Mouse (Mus musculus) WW6 (cell line): ENCODE data around the gene Atp9a.
"Not testable (repeated sequence)": the region's sequence is repeated elsewhere in the genome, so short reads cannot be mapped to it uniquely, and the experiment has no call there.

ENCODE experiments used
- DNase-seq: peaks from one replicate; pipeline ENCODE4 v3.0.0-alpha.2; 2013; ENCODE audit warnings: low read depth, low spot score

Gene Atp9a

GRCm38 (mm10) chr2:168742059-168742627, at the start of gene Atp9a:
Gene Atp9a, minus strand, starts transcription at chr2:168742409.
- no peak for DNase-seq

- no peak for DNase-seq
Measured at GRCm38 (mm10) chr2:168791115-168791802, 49.0 kb upstream of the Atp9a start.

GRCm38 (mm10) chr2:168786174-168786573, 44.0 kb upstream of the Atp9a start:
- no peak for DNase-seq

GRCm38 (mm10) chr2:168780596-168780995, 38.4 kb upstream of the Atp9a start:
- DNase-seq: no peak

- no peak for DNase-seq
Measured at GRCm38 (mm10) chr2:168780024-168780423, 37.8 kb upstream of the Atp9a start.

- DNase-seq: no peak
Measured at GRCm38 (mm10) chr2:168777481-168777880, 35.3 kb upstream of the Atp9a start.

GRCm38 (mm10) chr2:168776238-168776637, 34.0 kb upstream of the Atp9a start:
- DNase-seq: no peak

- no peak for DNase-seq
Measured at GRCm38 (mm10) chr2:168769259-168769658, 27.1 kb upstream of the Atp9a start.

- no peak for DNase-seq
Measured at GRCm38 (mm10) chr2:168767582-168767981, 25.4 kb upstream of the Atp9a start, which contains the start of gene Sall4. Gene Sall4, minus strand, starts transcription at chr2:168767943.

GRCm38 (mm10) chr2:168766538-168767361, 24.5 kb upstream of the Atp9a start:
- no peak for DNase-seq

- DNase-seq: no peak
Measured at GRCm38 (mm10) chr2:168765696-168766537, 23.7 kb upstream of the Atp9a start.

- DNase-seq: no peak
Measured at GRCm38 (mm10) chr2:168765065-168765681, 23.0 kb upstream of the Atp9a start.

GRCm38 (mm10) chr2:168764460-168764867, 22.3 kb upstream of the Atp9a start:
- DNase-seq: no peak

GRCm38 (mm10) chr2:168763785-168764184, 21.6 kb upstream of the Atp9a start:
- no peak for DNase-seq

GRCm38 (mm10) chr2:168762411-168762815, 20.2 kb upstream of the Atp9a start:
- no peak for DNase-seq

GRCm38 (mm10) chr2:168761954-168762353, 19.7 kb upstream of the Atp9a start:
- DNase-seq: no peak

- DNase-seq: no peak
Measured at GRCm38 (mm10) chr2:168761141-168761540, 18.9 kb upstream of the Atp9a start.

- not testable (repeated sequence) for DNase-seq
Measured at GRCm38 (mm10) chr2:168744406-168744805, 2.2 kb upstream of the Atp9a start.

GRCm38 (mm10) chr2:168742649-168743048, 440 bp upstream of the Atp9a start:
- no peak for DNase-seq

GRCm38 (mm10) chr2:168741273-168742058, 743 bp downstream of the Atp9a start:
- no peak for DNase-seq
